Mouse (Mus musculus) CD4-positive, CD25-positive, alpha-beta regulatory T cell, adult 4 months (primary cell): Measurements from ENCODE around the gene Trim37. TPM values are rescaled to one million over a fixed set of nuclear protein-coding genes. Genes with fewer than 3 reads are reported as not detected.

Experiments used
- polyA plus RNA-seq, 2 experiments: library from polyadenylated mRNA; unstranded; fragments of 100-300 nt; shearing (Covaris generic); gene quantifications; one replicate each; pipeline ENCODE4 v1.2.1; 2017

Trim37 gene
- polyA plus RNA-seq, 2 experiments from 2014 or later = 5.6 to 7.2 TPM

Other genes with a start within 250 kb of the Trim37 start
- gene Ypel2, start 133.4 kb upstream of the Trim37 start, polyA plus RNA-seq = 10 to 100 TPM in 1 of 2 experiments, 1 to 10 TPM in 1; 7.4 to 11.2 TPM
- under 1 TPM; 0.23 to 0.51 TPM for gene Gdpd1, start 53.0 kb upstream of the Trim37 start, polyA plus RNA-seq
- 1 to 10 TPM; 6.4 to 8.4 TPM for gene Smg8, start 40.3 kb upstream of the Trim37 start, polyA plus RNA-seq
- gene Prr11, start 18.4 kb upstream of the Trim37 start, polyA plus RNA-seq = 1 to 10 TPM; 1.6 to 2.1 TPM
- 10 to 100 TPM; 12.6 to 12.8 TPM for gene Ska2, start 17.8 kb upstream of the Trim37 start, polyA plus RNA-seq
- under 1 TPM; 0.66 to 0.96 TPM for gene Ppm1e, start 231.9 kb downstream of the Trim37 start, polyA plus RNA-seq